Mouse (Mus musculus) embryonic facial prominence, embryonic 13.5 days (tissue): ENCODE measurements around the gene Lrfn4. TPM values are rescaled to one million over a fixed set of nuclear protein-coding genes. Genes with fewer than 3 reads are reported as not detected.

Experiments
- ATAC-seq: fragments of 200-750 bp; cut with Nextera tagmentation; 2 replicates; pipeline ENCODE4 v1.8.0; 2017; ENCODE audit warnings: low read depth; ENCODE audit not compliant: insufficient number of reproducible peaks, insufficient read depth, low FRiP score, low TSS enrichment
- H3K27ac ChIP-seq: fragments of 300-500 bp; sonication (generic); 2 replicates; pipeline ENCODE4 v1.5.1; 2015; ENCODE audit warnings: moderate library complexity, mild to moderate bottlenecking, inconsistent platforms
- H3K27me3 ChIP-seq: fragments of 300-500 bp; sonication (generic); 2 replicates; pipeline ENCODE4 v1.6.1; 2015; ENCODE audit warnings: mild to moderate bottlenecking, inconsistent platforms
- H3K36me3 ChIP-seq: fragments of 300-500 bp; sonication (generic); 2 replicates; pipeline ENCODE4 v1.6.1; 2015; ENCODE audit warnings: mild to moderate bottlenecking, inconsistent platforms
- H3K4me1 ChIP-seq: fragments of 300-500 bp; sonication (generic); 2 replicates; pipeline ENCODE4 v1.6.1; 2015; ENCODE audit warnings: inconsistent platforms
- H3K4me2 ChIP-seq: fragments of 300-500 bp; sonication (generic); 2 replicates; pipeline ENCODE4 v1.6.1; 2015; ENCODE audit warnings: moderate library complexity, mild to moderate bottlenecking, inconsistent platforms
- H3K4me3 ChIP-seq: fragments of 300-500 bp; sonication (generic); 2 replicates; pipeline ENCODE4 v1.5.1; 2015; ENCODE audit warnings: mild to moderate bottlenecking, inconsistent platforms
- H3K9ac ChIP-seq: fragments of 300-500 bp; sonication (generic); 2 replicates; pipeline ENCODE4 v1.6.1; 2015; ENCODE audit warnings: mild to moderate bottlenecking, inconsistent platforms
- H3K9me3 ChIP-seq: fragments of 300-500 bp; sonication (generic); 2 replicates; pipeline ENCODE4 v1.6.1; 2016; ENCODE audit warnings: inconsistent platforms
- WGBS: fragments of 180-500 bp; shearing (Covaris S2); methylation state at CpG from one replicate; pipeline ENCODE4 v1.1.7; 2015; ENCODE audit warnings: mixed read lengths; 5-methylcytosine and 5-hydroxymethylcytosine counted together
- polyA plus RNA-seq: library from polyadenylated mRNA; unstranded; fragments of >200 nt; fragmentation: Nextera tagmentation; extraction: Ambion mirVana; gene quantifications from 2 replicates; pipeline ENCODE4 v1.2.1, GENCODE M21; 2015

Gene Lrfn4
- 8.7 and 9.9 TPM in 2 replicates for polyA plus RNA-seq

- WGBS: under 1% methylated on average over 79 of the region's 87 CpGs
- Histone ChIP-seq H3K27ac (peak within 1 kb of the TSS; percentile 93), H3K9ac (peak within 1 kb of the TSS; percentile 96)
These were observed at the start of gene Lrfn4 for GRCm38 (mm10) chr19:4615151-4616093. TSS of gene Lrfn4 (minus strand) at chr19:4615667.

GRCm38 (mm10) chr19:4658156-4658555 lies 42.7 kb upstream of the Lrfn4 start:
- no peak for ATAC-seq
- Histone ChIP-seq H3K27me3 (peaks cover 3% of the 10 kb centered on the region; the same call in 1 of the 2 replicates), H3K36me3 (no peaks in the 10 kb centered on the region), H3K4me2 (no peak overlapping the region), H3K4me1 (no peaks in the 10 kb centered on the region), H3K9me3 (no peaks in the 10 kb centered on the region), H3K9ac (no peak overlapping the region), H3K27ac (no peak overlapping the region), H3K4me3 (no peak overlapping the region)
- 85% methylated on average over 5 of the region's 5 CpGs for WGBS

More at GRCm38 (mm10) chr19:4615151-4616093, at the start of gene Lrfn4:
- peaks cover 38% of the 10 kb centered on the region for H3K4me1 ChIP-seq
- ATAC-seq: peak; percentile 88
- H3K27me3 ChIP-seq: no peaks in the 10 kb centered on the region
- H3K9me3 ChIP-seq: no peaks in the 10 kb centered on the region
- peak within 1 kb of the TSS; percentile 79 for H3K4me2 ChIP-seq
- H3K4me3 ChIP-seq: peak within 1 kb of the TSS; percentile 93
- peaks cover 45% of the 10 kb centered on the region for H3K36me3 ChIP-seq

- no peaks in the 10 kb centered on the region for H3K27me3 ChIP-seq
- H3K36me3 ChIP-seq: no peaks in the 10 kb centered on the region
- 64% methylated on average over 11 of the region's 11 CpGs for WGBS
- no peak overlapping the region for H3K4me3 ChIP-seq
- 0 out of 2 replicates have a peak overlapping the region, but pooled peaks have one; percentile 36 for H3K9ac ChIP-seq
- no peaks in the 10 kb centered on the region for H3K9me3 ChIP-seq
- H3K4me1 ChIP-seq: no peaks in the 10 kb centered on the region
- ATAC-seq: no peak
- H3K4me2 ChIP-seq: no peak overlapping the region
- H3K27ac ChIP-seq: no peak overlapping the region
These were observed 31.5 kb upstream of the Lrfn4 start for GRCm38 (mm10) chr19:4646917-4647492.

GRCm38 (mm10) chr19:4644271-4644670 lies 28.8 kb upstream of the Lrfn4 start:
- H3K27ac ChIP-seq: no peak overlapping the region
- 35% methylated on average over 10 of the region's 10 CpGs for WGBS
- H3K4me3 ChIP-seq: no peak overlapping the region
- ATAC-seq: no peak
- no peaks in the 10 kb centered on the region for H3K27me3 ChIP-seq
- no peak overlapping the region for H3K9ac ChIP-seq
- no peaks in the 10 kb centered on the region for H3K9me3 ChIP-seq
- H3K36me3 ChIP-seq: no peaks in the 10 kb centered on the region
- no peak overlapping the region for H3K4me2 ChIP-seq
- H3K4me1 ChIP-seq: no peaks in the 10 kb centered on the region

GRCm38 (mm10) chr19:4635986-4636385 lies 20.5 kb upstream of the Lrfn4 start:
- WGBS: 65% methylated on average over 4 of the region's 4 CpGs
- Histone ChIP-seq H3K36me3 (no peaks in the 10 kb centered on the region), H3K4me3 (no peak overlapping the region), H3K4me2 (no peak overlapping the region), H3K9ac (no peak overlapping the region), H3K9me3 (no peaks in the 10 kb centered on the region), H3K27ac (no peak overlapping the region), H3K27me3 (no peaks in the 10 kb centered on the region), H3K4me1 (no peaks in the 10 kb centered on the region)
- ATAC-seq: no peak

- Histone ChIP-seq H3K27ac (no peak overlapping the region), H3K4me1 (peaks cover 31% of the 10 kb centered on the region), H3K4me2 (no peak overlapping the region), H3K9ac (no peak overlapping the region), H3K27me3 (no peaks in the 10 kb centered on the region), H3K4me3 (no peak overlapping the region), H3K36me3 (peaks cover 2% of the 10 kb centered on the region), H3K9me3 (no peaks in the 10 kb centered on the region)
- no peak for ATAC-seq
- 0% methylated on average over 1 of the region's 1 CpGs for WGBS
These were observed 13.4 kb upstream of the Lrfn4 start for GRCm38 (mm10) chr19:4628819-4629218.

GRCm38 (mm10) chr19:4625829-4626535 lies 10.5 kb upstream of the Lrfn4 start:
- H3K4me3 ChIP-seq: peak overlapping the region; percentile 96
- no peaks in the 10 kb centered on the region for H3K27me3 ChIP-seq
- peaks cover 30% of the 10 kb centered on the region for H3K36me3 ChIP-seq
- peak; percentile 53; the same call in 1 of the 2 replicates for ATAC-seq
- H3K9me3 ChIP-seq: no peaks in the 10 kb centered on the region
- H3K4me2 ChIP-seq: peak overlapping the region; percentile 76
- peak overlapping the region; percentile 94 for H3K27ac ChIP-seq
- WGBS: under 1% methylated on average over 35 of the region's 35 CpGs
- peak overlapping the region; percentile 97 for H3K9ac ChIP-seq
- H3K4me1 ChIP-seq: peaks cover 31% of the 10 kb centered on the region

GRCm38 (mm10) chr19:4625179-4625828 lies 9.8 kb upstream of the Lrfn4 start, which contains the start of gene Rce1:
TSS of gene Rce1 (minus strand) at chr19:4625641.
- peak within 1 kb of the TSS; percentile 76 for H3K4me2 ChIP-seq
- peak; percentile 86 for ATAC-seq
- H3K27me3 ChIP-seq: no peaks in the 10 kb centered on the region
- H3K4me3 ChIP-seq: peak within 1 kb of the TSS; percentile 96
- peaks cover 31% of the 10 kb centered on the region for H3K4me1 ChIP-seq
- under 1% methylated on average over 64 of the region's 64 CpGs for WGBS
- H3K27ac ChIP-seq: peak within 1 kb of the TSS; percentile 94
- H3K9me3 ChIP-seq: no peaks in the 10 kb centered on the region
- H3K36me3 ChIP-seq: peaks cover 37% of the 10 kb centered on the region
- peak within 1 kb of the TSS; percentile 97 for H3K9ac ChIP-seq

GRCm38 (mm10) chr19:4624406-4625178 lies 9.1 kb upstream of the Lrfn4 start:
- H3K27ac ChIP-seq: peak overlapping the region; percentile 94
- H3K9ac ChIP-seq: peak overlapping the region; percentile 97
- H3K4me2 ChIP-seq: peak overlapping the region; percentile 76
- peaks cover 44% of the 10 kb centered on the region for H3K36me3 ChIP-seq
- H3K9me3 ChIP-seq: no peaks in the 10 kb centered on the region
- no peak for ATAC-seq
- 30% methylated on average over 4 of the region's 4 CpGs for whole genome bisulfite sequencing
- H3K4me1 ChIP-seq: peaks cover 31% of the 10 kb centered on the region
- H3K4me3 ChIP-seq: peak overlapping the region; percentile 96
- no peaks in the 10 kb centered on the region for H3K27me3 ChIP-seq

- 90% methylated on average over 12 of the region's 12 CpGs for WGBS
- H3K36me3 ChIP-seq: peaks cover 47% of the 10 kb centered on the region
- ATAC-seq: no peak
- H3K27me3 ChIP-seq: no peaks in the 10 kb centered on the region
- no peak overlapping the region for H3K4me2 ChIP-seq
- no peak overlapping the region for H3K27ac ChIP-seq
- H3K9ac ChIP-seq: no peak overlapping the region; the same call in 1 of the 2 replicates
- peak overlapping the region; percentile 96; the same call in 1 of the 2 replicates for H3K4me3 ChIP-seq
- no peaks in the 10 kb centered on the region for H3K9me3 ChIP-seq
- peaks cover 31% of the 10 kb centered on the region for H3K4me1 ChIP-seq
These were observed 8.5 kb upstream of the Lrfn4 start for GRCm38 (mm10) chr19:4624006-4624405.
